Mouse (Mus musculus): ENCODE results near the gene Hspa1a. TPM values are rescaled to one million over a fixed set of nuclear protein-coding genes. Genes with fewer than 3 reads are reported as not detected.

The Hspa1a gene
- polyA plus RNA-seq, 1 experiment from 2014 or later, result 19.3 TPM

GRCm38 (mm10) chr17:34947606-34948005, 24.4 kb downstream of the Hspa1a start:
- Histone ChIP-seq H3K4me3 (ENCODE audit: low read depth, low read length) (no peak overlapping the region), H3K9me3 (replicated peaks; ENCODE audit: control insufficient read depth, low read length, poor library complexity, severe bottlenecking) (no peaks in the 10 kb centered on the region), H3K4me1 (ENCODE audit: control insufficient read depth, insufficient read depth, low read length) (peaks cover 14% of the 10 kb centered on the region), H3K4me2 (ENCODE audit: low read length) (no peak overlapping the region), H3K27ac (ENCODE audit: low read length) (no peak overlapping the region), H3K27me3 (ENCODE audit: control insufficient read depth, insufficient read depth, low read depth, low read length) (no peaks in the 10 kb centered on the region), H3K36me3 (ENCODE audit: control insufficient read depth, insufficient read depth, low read length) (peaks cover 7% of the 10 kb centered on the region; the same call in 1 of the 2 replicates), H3K9ac (ENCODE audit: low read depth, low read length) (no peak overlapping the region)
- 30% methylated on average over 8 of the region's 8 CpGs for WGBS
- no peak for ATAC-seq

- no peak for ATAC-seq
- 97% methylated on average over 5 of the region's 5 CpGs for WGBS
- Histone ChIP-seq H3K4me2 (ENCODE audit: low read length) (no peak overlapping the region), H3K27ac (ENCODE audit: low read length) (no peak overlapping the region), H3K36me3 (ENCODE audit: control insufficient read depth, insufficient read depth, low read length) (peaks cover 7% of the 10 kb centered on the region; the same call in 1 of the 2 replicates), H3K27me3 (ENCODE audit: control insufficient read depth, insufficient read depth, low read depth, low read length) (no peaks in the 10 kb centered on the region), H3K9me3 (replicated peaks; ENCODE audit: control insufficient read depth, low read length, poor library complexity, severe bottlenecking) (no peaks in the 10 kb centered on the region), H3K4me3 (ENCODE audit: low read depth, low read length) (no peak overlapping the region), H3K4me1 (ENCODE audit: control insufficient read depth, insufficient read depth, low read length) (peaks cover 14% of the 10 kb centered on the region), H3K9ac (ENCODE audit: low read depth, low read length) (no peak overlapping the region)
Observed at GRCm38 (mm10) chr17:34946486-34947140, 25.3 kb downstream of the Hspa1a start.

GRCm38 (mm10) chr17:34944362-34944761, 27.6 kb downstream of the Hspa1a start:
- ATAC-seq, result no peak

GRCm38 (mm10) chr17:34943128-34943815, 28.7 kb downstream of the Hspa1a start:
- Histone ChIP-seq H3K4me1 (ENCODE audit: control insufficient read depth, insufficient read depth, low read length) (0 out of 2 replicates have a peak, but pooled peaks cover 2% of the 10 kb centered on the region), H3K9me3 (replicated peaks; ENCODE audit: control insufficient read depth, low read length, poor library complexity, severe bottlenecking) (no peaks in the 10 kb centered on the region), H3K4me2 (ENCODE audit: low read length) (no peak overlapping the region), H3K27ac (ENCODE audit: low read length) (no peak overlapping the region), H3K9ac (ENCODE audit: low read depth, low read length) (no peak overlapping the region), H3K27me3 (ENCODE audit: control insufficient read depth, insufficient read depth, low read depth, low read length) (no peaks in the 10 kb centered on the region), H3K36me3 (ENCODE audit: control insufficient read depth, insufficient read depth, low read length) (no peaks in the 10 kb centered on the region), H3K4me3 (ENCODE audit: low read depth, low read length) (no peak overlapping the region)
- 86% methylated on average over 4 of the region's 4 CpGs for WGBS
- no peak for ATAC-seq

More at GRCm38 (mm10) chr17:34944362-34944761, 27.6 kb downstream of the Hspa1a start:
- H3K36me3 ChIP-seq (ENCODE audit: control insufficient read depth, insufficient read depth, low read length), result peaks cover under 1% of the 10 kb centered on the region; the same call in 1 of the 2 replicates
- H3K27ac ChIP-seq (ENCODE audit: low read length), result no peak overlapping the region
- H3K27me3 ChIP-seq (ENCODE audit: control insufficient read depth, insufficient read depth, low read depth, low read length), result no peaks in the 10 kb centered on the region
- no peak overlapping the region for H3K4me3 ChIP-seq (ENCODE audit: low read depth, low read length)
- H3K9me3 ChIP-seq (replicated peaks; ENCODE audit: control insufficient read depth, low read length, poor library complexity, severe bottlenecking), result no peaks in the 10 kb centered on the region
- H3K4me2 ChIP-seq (ENCODE audit: low read length), result no peak overlapping the region
- 0 out of 2 replicates have a peak, but pooled peaks cover 2% of the 10 kb centered on the region for H3K4me1 ChIP-seq (ENCODE audit: control insufficient read depth, insufficient read depth, low read length)
- H3K9ac ChIP-seq (ENCODE audit: low read depth, low read length), result no peak overlapping the region

- no peak for ATAC-seq
- Histone ChIP-seq H3K36me3 (ENCODE audit: control insufficient read depth, insufficient read depth, low read length) (no peaks in the 10 kb centered on the region), H3K4me3 (ENCODE audit: low read depth, low read length) (peak overlapping the region; percentile 13), H3K9me3 (replicated peaks; ENCODE audit: control insufficient read depth, low read length, poor library complexity, severe bottlenecking) (no peaks in the 10 kb centered on the region), H3K27me3 (ENCODE audit: control insufficient read depth, insufficient read depth, low read depth, low read length) (no peaks in the 10 kb centered on the region), H3K9ac (ENCODE audit: low read depth, low read length) (peak overlapping the region; percentile 38; the same call in 1 of the 2 replicates), H3K4me1 (ENCODE audit: control insufficient read depth, insufficient read depth, low read length) (0 out of 2 replicates have a peak, but pooled peaks cover 2% of the 10 kb centered on the region), H3K27ac (ENCODE audit: low read length) (no peak overlapping the region), H3K4me2 (ENCODE audit: low read length) (peak overlapping the region; percentile 29)
- WGBS, result 6% methylated on average over 15 of the region's 15 CpGs
Observed at GRCm38 (mm10) chr17:34941344-34942041, 30.5 kb downstream of the Hspa1a start.

GRCm38 (mm10) chr17:34937960-34938505, 33.9 kb downstream of the Hspa1a start:
- H3K4me2 ChIP-seq (ENCODE audit: low read length), result no peak overlapping the region
- 0 out of 2 replicates have a peak, but pooled peaks cover 2% of the 10 kb centered on the region for H3K4me1 ChIP-seq (ENCODE audit: control insufficient read depth, insufficient read depth, low read length)
- H3K27ac ChIP-seq (ENCODE audit: low read length), result no peak overlapping the region
- H3K4me3 ChIP-seq (ENCODE audit: low read depth, low read length), result no peak overlapping the region
- no peaks in the 10 kb centered on the region for H3K9me3 ChIP-seq (replicated peaks; ENCODE audit: control insufficient read depth, low read length, poor library complexity, severe bottlenecking)
- no peak overlapping the region for H3K9ac ChIP-seq (ENCODE audit: low read depth, low read length)
- peaks cover 9% of the 10 kb centered on the region; the same call in 1 of the 2 replicates for H3K36me3 ChIP-seq (ENCODE audit: control insufficient read depth, insufficient read depth, low read length)
- H3K27me3 ChIP-seq (ENCODE audit: control insufficient read depth, insufficient read depth, low read depth, low read length), result no peaks in the 10 kb centered on the region
- no peak for ATAC-seq
- 89% methylated on average over 6 of the region's 6 CpGs for WGBS

DNA sequence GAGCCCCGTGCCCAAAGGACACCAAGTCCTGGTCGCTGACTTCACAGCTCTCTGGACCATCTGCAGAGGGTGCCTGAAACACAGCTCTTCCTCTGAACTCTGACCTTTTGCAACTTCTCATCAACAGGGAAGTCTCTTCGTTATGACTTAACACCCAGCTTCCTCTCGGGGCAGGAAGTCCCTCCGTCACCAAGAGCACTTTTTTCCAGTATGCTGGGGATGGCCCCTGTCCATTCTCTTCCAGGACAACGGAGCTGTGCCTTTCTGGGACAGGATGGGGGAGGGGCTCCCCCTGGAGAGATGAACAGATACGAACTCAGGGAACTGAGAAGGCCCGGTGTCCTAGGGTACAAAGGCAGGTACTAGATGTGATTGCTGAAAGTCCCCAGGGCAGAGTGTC, 37.1 kb downstream of the Hspa1a start:
- H3K9ac ChIP-seq (ENCODE audit: low read depth, low read length), result no peak overlapping the region
- H3K36me3 ChIP-seq (ENCODE audit: control insufficient read depth, insufficient read depth, low read length), result peaks cover 9% of the 10 kb centered on the region; the same call in 1 of the 2 replicates
- WGBS, result 58% methylated on average over 8 of the region's 8 CpGs
- peaks cover 7% of the 10 kb centered on the region for H3K4me1 ChIP-seq (ENCODE audit: control insufficient read depth, insufficient read depth, low read length)
- H3K4me3 ChIP-seq (ENCODE audit: low read depth, low read length), result no peak overlapping the region
- H3K27me3 ChIP-seq (ENCODE audit: control insufficient read depth, insufficient read depth, low read depth, low read length), result no peaks in the 10 kb centered on the region
- H3K4me2 ChIP-seq (ENCODE audit: low read length), result no peak overlapping the region
- no peaks in the 10 kb centered on the region for H3K9me3 ChIP-seq (replicated peaks; ENCODE audit: control insufficient read depth, low read length, poor library complexity, severe bottlenecking)
- H3K27ac ChIP-seq (ENCODE audit: low read length), result no peak overlapping the region
- no peak for ATAC-seq

GRCm38 (mm10) chr17:34934031-34934430, 37.9 kb downstream of the Hspa1a start:
- Histone ChIP-seq H3K4me1 (ENCODE audit: control insufficient read depth, insufficient read depth, low read length) (peaks cover 7% of the 10 kb centered on the region), H3K9ac (ENCODE audit: low read depth, low read length) (no peak overlapping the region), H3K27me3 (ENCODE audit: control insufficient read depth, insufficient read depth, low read depth, low read length) (no peaks in the 10 kb centered on the region), H3K27ac (ENCODE audit: low read length) (no peak overlapping the region), H3K9me3 (replicated peaks; ENCODE audit: control insufficient read depth, low read length, poor library complexity, severe bottlenecking) (no peaks in the 10 kb centered on the region), H3K4me2 (ENCODE audit: low read length) (no peak overlapping the region), H3K4me3 (ENCODE audit: low read depth, low read length) (no peak overlapping the region), H3K36me3 (ENCODE audit: control insufficient read depth, insufficient read depth, low read length) (peaks cover 9% of the 10 kb centered on the region; the same call in 1 of the 2 replicates)
- no peak for ATAC-seq
- 70% methylated on average over 24 of the region's 24 CpGs for WGBS
